Mouse (Mus musculus): ENCODE measurements around the gene Pgpep1l. TPM values are rescaled to one million over a fixed set of nuclear protein-coding genes. Genes with fewer than 3 reads are reported as not detected.

The Pgpep1l gene
- not detected in 2 replicates for polyA plus RNA-seq (2012; rRNA removed)

DNA sequence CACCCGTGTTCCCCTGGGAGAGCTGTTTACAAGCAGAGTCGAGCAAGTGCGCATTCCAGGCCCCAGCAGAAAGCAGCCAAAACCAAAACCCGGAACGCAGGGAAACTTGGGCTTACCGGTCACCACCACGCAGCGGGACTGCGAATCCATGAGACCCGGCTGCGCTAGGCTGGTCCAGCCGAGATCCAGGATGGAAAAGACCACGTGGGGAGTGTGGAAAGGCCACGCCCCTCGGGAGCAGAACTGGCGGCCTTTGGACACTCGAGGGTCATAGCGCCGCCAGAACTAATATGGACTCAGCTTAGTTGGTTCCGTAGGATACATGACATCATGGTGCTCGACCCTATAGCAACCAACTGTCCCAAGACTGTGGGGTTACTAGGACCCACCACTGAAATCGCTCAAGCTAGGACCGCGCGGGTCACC is at the start of gene Pgpep1l:
Pgpep1l (minus strand) TSS at position 206 of the 426 bp plus-strand sequence.

DNA sequence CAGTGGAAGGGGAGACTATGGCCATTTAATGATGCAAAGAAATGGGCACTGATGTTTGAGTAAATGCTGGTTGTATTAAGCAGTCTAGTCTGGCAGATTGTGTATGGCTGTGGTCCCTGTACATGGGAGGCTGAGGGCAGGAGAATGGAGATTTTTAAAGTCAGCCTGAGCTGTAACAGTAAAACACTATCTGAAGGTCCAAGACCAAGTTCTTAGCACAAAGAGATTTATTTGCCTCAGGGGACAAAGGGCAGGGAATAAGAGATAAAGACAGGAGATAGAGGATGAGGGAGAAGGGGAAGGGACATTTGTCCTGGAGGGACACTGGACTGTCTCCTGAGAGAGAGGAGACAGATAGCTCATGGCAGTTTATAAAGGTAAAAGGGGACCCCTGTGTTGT is 9.5 kb upstream of the Pgpep1l start, which contains the start of gene Fam169b:
Fam169b (plus strand) TSS at position 325 of the 400 bp plus-strand sequence.

Other genes with a start within 250 kb of the Pgpep1l start
- gene Fam169b, start 9.6 kb upstream of the Pgpep1l start, polyA plus RNA-seq (2012; rRNA removed): 0.44 and 0.84 TPM in 2 replicates